Mouse (Mus musculus) cerebellum, adult 2 months (tissue): Measurements from ENCODE around the gene Phkb.

Experiments
- CTCF ChIP-seq: fragments of 200-500 bp; IDR thresholded peaks from 2 replicates; pipeline ENCODE4 v1.5.1; 2011; ENCODE audit warnings: low read depth, mild to moderate bottlenecking, control low read depth, low read length, moderate library complexity, borderline replicate concordance; ENCODE audit not compliant: insufficient read depth
- POLR2A ChIP-seq: fragments of 200-500 bp; IDR thresholded peaks from 2 replicates; pipeline ENCODE4 v1.6.1; 2011; ENCODE audit warnings: low read length, control low read depth, borderline replicate concordance; ENCODE audit not compliant: insufficient read depth

- TF ChIP-seq CTCF (no peak), POLR2A (no peak)
Measured at GRCm38 (mm10) chr8:85936148-85936547, 95.4 kb downstream of the Phkb start.
